Mouse (Mus musculus): ENCODE results near the gene Plcb4. TPM values are rescaled to one million over a fixed set of nuclear protein-coding genes. Genes with fewer than 3 reads are reported as not detected.

The Plcb4 gene
- polyA plus RNA-seq, 1 experiment from 2014 or later: 7.4 TPM

DNA sequence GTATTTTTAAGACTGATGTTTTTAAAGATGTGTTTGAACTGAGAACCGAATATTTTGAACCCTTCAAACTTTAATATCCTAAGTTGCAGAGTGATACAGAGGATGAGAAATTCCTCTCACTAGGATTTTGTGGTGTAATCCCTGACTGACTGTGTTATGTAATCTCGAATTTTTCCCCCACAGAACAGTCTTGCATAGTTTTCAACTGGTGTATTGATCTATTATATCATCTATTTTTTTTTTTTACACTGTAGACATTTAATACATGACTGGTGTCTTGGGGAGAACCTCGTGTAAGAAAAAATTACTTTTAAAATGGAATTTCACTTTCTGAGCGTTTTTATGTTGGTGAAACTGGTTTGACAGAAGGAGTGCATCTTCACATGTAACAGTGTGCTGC lies 2.0 kb downstream of the Plcb4 start:
- Histone ChIP-seq H3K4me1 (ENCODE audit: control insufficient read depth, insufficient read depth, low read length) (no peaks in the 10 kb centered on the region; the same call in 1 of the 2 replicates), H3K36me3 (ENCODE audit: control insufficient read depth, insufficient read depth, low read length) (no peaks in the 10 kb centered on the region), H3K27me3 (replicated peaks; ENCODE audit: control insufficient read depth, insufficient read depth, low read length) (no peaks in the 10 kb centered on the region), H3K9ac (ENCODE audit: low read depth, low read length) (no peak overlapping the region), H3K9me3 (ENCODE audit: control insufficient read depth, low read length) (no peaks in the 10 kb centered on the region), H3K4me2 (ENCODE audit: low read depth, low read length) (no peak overlapping the region), H3K4me3 (ENCODE audit: low read length) (no peak overlapping the region), H3K27ac (ENCODE audit: low read length) (no peak overlapping the region)
- 59% methylated on average over 4 of the region's 4 CpGs for WGBS
- ATAC-seq: no peak

DNA sequence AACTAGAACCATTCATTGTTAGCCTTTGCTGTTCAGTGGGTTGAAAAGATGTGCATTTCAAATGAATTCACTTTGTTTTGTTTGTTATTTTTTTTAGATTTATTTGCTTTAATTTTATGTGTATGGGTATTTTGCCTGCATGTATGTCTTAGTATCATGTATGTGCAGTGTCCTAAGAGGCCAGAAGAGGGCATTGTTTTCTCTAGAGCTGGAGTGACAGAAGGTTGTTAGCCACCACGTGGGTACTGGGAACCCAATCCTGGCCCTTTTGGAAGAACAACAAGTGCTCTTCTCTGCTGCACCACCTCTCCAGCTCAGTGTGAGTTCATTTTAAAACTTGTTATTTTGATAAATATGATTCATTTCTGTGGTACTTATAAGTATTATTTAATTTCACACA lies 5.0 kb downstream of the Plcb4 start:
- no peaks in the 10 kb centered on the region for H3K9me3 ChIP-seq (ENCODE audit: control insufficient read depth, low read length)
- no peak overlapping the region for H3K4me3 ChIP-seq (ENCODE audit: low read length)
- WGBS: 81% methylated on average over 1 of the region's 1 CpGs
- no peak for ATAC-seq
- no peak overlapping the region for H3K4me2 ChIP-seq (ENCODE audit: low read depth, low read length)
- H3K27me3 ChIP-seq (replicated peaks; ENCODE audit: control insufficient read depth, insufficient read depth, low read length): no peaks in the 10 kb centered on the region
- no peaks in the 10 kb centered on the region for H3K36me3 ChIP-seq (ENCODE audit: control insufficient read depth, insufficient read depth, low read length)
- no peaks in the 10 kb centered on the region; the same call in 1 of the 2 replicates for H3K4me1 ChIP-seq (ENCODE audit: control insufficient read depth, insufficient read depth, low read length)
- no peak overlapping the region for H3K27ac ChIP-seq (ENCODE audit: low read length)
- no peak overlapping the region for H3K9ac ChIP-seq (ENCODE audit: low read depth, low read length)

DNA sequence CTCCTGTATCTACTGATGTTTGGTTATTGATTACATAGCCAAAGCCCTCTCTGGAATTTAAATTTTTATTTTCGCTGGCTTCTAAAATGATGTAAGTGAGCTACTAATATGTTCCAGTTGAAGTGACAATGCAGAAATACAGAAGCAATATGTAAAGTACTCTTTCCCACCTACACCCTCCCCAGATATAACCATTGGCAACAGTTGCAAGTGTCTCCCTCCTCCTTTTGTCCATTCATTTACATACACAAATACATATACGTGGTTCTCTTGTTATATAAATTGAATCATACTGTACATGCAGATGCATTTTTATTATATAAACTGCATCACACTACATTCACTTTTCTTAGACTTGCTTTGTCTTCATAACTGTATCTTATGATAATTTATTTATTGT lies 8.7 kb downstream of the Plcb4 start:
- 84% methylated on average over 2 of the region's 2 CpGs for whole genome bisulfite sequencing
- H3K36me3 ChIP-seq (ENCODE audit: control insufficient read depth, insufficient read depth, low read length): no peaks in the 10 kb centered on the region

DNA sequence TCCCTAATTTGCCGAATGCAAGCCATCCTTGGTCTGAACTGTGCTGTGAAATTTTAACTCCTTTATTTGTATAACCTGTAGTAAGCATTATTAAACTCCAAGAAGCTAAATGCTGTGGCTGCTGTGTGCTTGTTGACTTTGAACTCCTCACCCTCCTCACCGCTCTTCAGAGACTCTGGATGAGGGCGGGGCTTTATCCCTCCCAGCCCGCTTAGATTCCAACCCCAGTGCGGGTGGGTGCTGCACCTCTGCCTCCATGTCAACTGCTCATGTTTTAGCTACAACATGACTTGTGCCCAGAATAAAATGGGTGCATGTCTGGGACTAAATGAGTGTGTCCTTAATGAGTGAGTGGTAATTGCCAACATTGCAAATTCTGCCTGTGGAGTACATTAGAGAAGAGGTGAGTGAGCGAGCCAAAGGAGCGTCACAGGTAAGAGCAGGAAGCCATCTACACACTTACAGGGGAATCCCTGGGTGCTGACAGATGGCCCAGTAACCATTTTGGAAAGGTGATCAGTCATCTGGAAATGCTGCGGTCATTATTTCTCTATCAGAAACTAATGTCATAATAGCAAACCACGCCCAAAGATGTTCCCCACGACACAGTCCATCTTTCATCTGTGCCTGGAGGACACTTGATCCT lies 13.8 kb downstream of the Plcb4 start:
- no peak overlapping the region for H3K9ac ChIP-seq (ENCODE audit: low read depth, low read length)
- WGBS: 73% methylated on average over 10 of the region's 10 CpGs
- no peaks in the 10 kb centered on the region for H3K9me3 ChIP-seq (ENCODE audit: control insufficient read depth, low read length)
- no peaks in the 10 kb centered on the region for H3K36me3 ChIP-seq (ENCODE audit: control insufficient read depth, insufficient read depth, low read length)
- H3K4me3 ChIP-seq (ENCODE audit: low read length): no peak overlapping the region
- no peaks in the 10 kb centered on the region for H3K27me3 ChIP-seq (replicated peaks; ENCODE audit: control insufficient read depth, insufficient read depth, low read length)
- ATAC-seq: no peak
- no peak overlapping the region for H3K4me2 ChIP-seq (ENCODE audit: low read depth, low read length)
- no peaks in the 10 kb centered on the region for H3K4me1 ChIP-seq (ENCODE audit: control insufficient read depth, insufficient read depth, low read length)
- H3K27ac ChIP-seq (ENCODE audit: low read length): no peak overlapping the region

More for the DNA sequence above, 8.7 kb downstream of the Plcb4 start:
- Histone ChIP-seq H3K27me3 (replicated peaks; ENCODE audit: control insufficient read depth, insufficient read depth, low read length) (no peaks in the 10 kb centered on the region), H3K4me2 (ENCODE audit: low read depth, low read length) (no peak overlapping the region), H3K27ac (ENCODE audit: low read length) (no peak overlapping the region), H3K9me3 (ENCODE audit: control insufficient read depth, low read length) (no peaks in the 10 kb centered on the region), H3K4me1 (ENCODE audit: control insufficient read depth, insufficient read depth, low read length) (no peaks in the 10 kb centered on the region), H3K9ac (ENCODE audit: low read depth, low read length) (no peak overlapping the region), H3K4me3 (ENCODE audit: low read length) (no peak overlapping the region)
- no peak for ATAC-seq

DNA sequence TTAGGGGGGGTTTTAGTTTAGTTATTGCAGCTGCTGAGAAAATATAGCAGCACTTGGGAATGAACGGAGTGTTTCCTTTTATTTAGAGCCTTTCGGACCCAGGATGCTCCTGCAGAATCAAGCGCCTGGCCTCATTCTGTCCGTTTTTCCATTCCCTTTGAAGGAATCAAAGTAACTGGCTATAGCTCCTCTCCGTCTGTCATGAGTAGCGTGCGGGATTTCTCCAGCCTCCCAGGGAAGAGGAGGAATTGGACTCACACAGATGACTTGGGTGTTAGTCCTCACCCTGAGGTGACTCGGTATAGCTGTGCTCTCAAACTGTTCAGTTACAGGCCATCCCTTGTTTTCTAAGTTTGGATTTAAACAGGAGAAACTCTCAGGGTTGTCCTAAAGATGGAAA lies 14.8 kb downstream of the Plcb4 start:
- Histone ChIP-seq H3K27ac (ENCODE audit: low read length) (no peak overlapping the region), H3K4me3 (ENCODE audit: low read length) (no peak overlapping the region), H3K9ac (ENCODE audit: low read depth, low read length) (no peak overlapping the region), H3K9me3 (ENCODE audit: control insufficient read depth, low read length) (no peaks in the 10 kb centered on the region), H3K36me3 (ENCODE audit: control insufficient read depth, insufficient read depth, low read length) (no peaks in the 10 kb centered on the region), H3K4me1 (ENCODE audit: control insufficient read depth, insufficient read depth, low read length) (no peaks in the 10 kb centered on the region), H3K4me2 (ENCODE audit: low read depth, low read length) (no peak overlapping the region), H3K27me3 (replicated peaks; ENCODE audit: control insufficient read depth, insufficient read depth, low read length) (no peaks in the 10 kb centered on the region)
- WGBS: 89% methylated on average over 8 of the region's 8 CpGs
- no peak for ATAC-seq

DNA sequence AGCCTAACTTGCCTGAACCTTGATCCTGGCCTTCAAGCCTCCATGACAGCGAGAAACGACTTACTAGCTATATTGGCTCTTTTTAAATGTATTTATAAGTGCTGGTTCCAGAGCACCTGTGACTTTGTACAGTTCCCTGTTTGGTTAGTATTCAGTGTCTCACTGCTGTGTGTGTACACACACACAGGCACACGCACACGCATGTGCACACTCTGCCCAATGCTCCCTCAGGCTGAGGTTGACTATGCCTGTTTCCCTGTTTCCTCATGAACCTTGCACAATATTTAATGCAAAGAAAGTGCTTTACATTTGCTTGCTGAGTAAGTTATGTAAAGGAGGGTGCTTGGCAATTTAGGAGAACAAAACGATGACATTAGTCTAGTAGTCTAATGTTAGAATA lies 16.5 kb downstream of the Plcb4 start:
- H3K36me3 ChIP-seq (ENCODE audit: control insufficient read depth, insufficient read depth, low read length): no peaks in the 10 kb centered on the region
- no peak overlapping the region for H3K9ac ChIP-seq (ENCODE audit: low read depth, low read length)
- no peaks in the 10 kb centered on the region for H3K27me3 ChIP-seq (replicated peaks; ENCODE audit: control insufficient read depth, insufficient read depth, low read length)
- no peak overlapping the region for H3K27ac ChIP-seq (ENCODE audit: low read length)
- H3K4me1 ChIP-seq (ENCODE audit: control insufficient read depth, insufficient read depth, low read length): no peaks in the 10 kb centered on the region
- H3K4me3 ChIP-seq (ENCODE audit: low read length): no peak overlapping the region
- H3K9me3 ChIP-seq (ENCODE audit: control insufficient read depth, low read length): no peaks in the 10 kb centered on the region
- WGBS: 82% methylated on average over 5 of the region's 5 CpGs
- H3K4me2 ChIP-seq (ENCODE audit: low read depth, low read length): no peak overlapping the region
- ATAC-seq: no peak

DNA sequence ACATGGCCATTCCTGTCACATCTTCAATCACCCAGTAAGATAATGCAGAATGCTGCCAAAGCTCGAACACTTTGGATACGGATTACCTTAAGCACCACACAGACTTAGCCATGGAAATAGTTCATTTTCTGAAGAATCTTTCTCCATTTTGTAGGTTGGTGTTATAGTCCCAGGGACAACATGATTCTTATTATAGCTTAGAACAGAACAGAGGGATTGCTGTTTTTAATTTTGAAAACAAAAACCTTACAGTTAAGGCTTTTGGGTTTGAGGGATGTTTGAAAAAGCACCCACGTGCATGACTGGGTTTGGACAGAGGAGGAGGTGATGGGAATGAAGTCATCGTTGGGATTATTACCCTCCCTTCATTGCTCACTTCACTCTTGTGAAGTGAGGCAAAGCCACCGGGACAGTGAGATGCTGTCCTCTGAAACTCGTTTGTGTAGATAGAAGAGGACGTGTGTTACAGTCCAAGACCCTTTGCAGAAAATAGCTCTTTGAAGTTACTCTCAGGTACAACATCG lies 18.2 kb downstream of the Plcb4 start:
- H3K27ac ChIP-seq (ENCODE audit: low read length): no peak overlapping the region
- WGBS: 78% methylated on average over 8 of the region's 8 CpGs
- no peaks in the 10 kb centered on the region for H3K27me3 ChIP-seq (replicated peaks; ENCODE audit: control insufficient read depth, insufficient read depth, low read length)
- no peak overlapping the region for H3K4me2 ChIP-seq (ENCODE audit: low read depth, low read length)
- ATAC-seq: no peak
- no peaks in the 10 kb centered on the region for H3K36me3 ChIP-seq (ENCODE audit: control insufficient read depth, insufficient read depth, low read length)
- no peak overlapping the region for H3K4me3 ChIP-seq (ENCODE audit: low read length)
- H3K9me3 ChIP-seq (ENCODE audit: control insufficient read depth, low read length): no peaks in the 10 kb centered on the region
- H3K4me1 ChIP-seq (ENCODE audit: control insufficient read depth, insufficient read depth, low read length): no peaks in the 10 kb centered on the region
- no peak overlapping the region for H3K9ac ChIP-seq (ENCODE audit: low read depth, low read length)

DNA sequence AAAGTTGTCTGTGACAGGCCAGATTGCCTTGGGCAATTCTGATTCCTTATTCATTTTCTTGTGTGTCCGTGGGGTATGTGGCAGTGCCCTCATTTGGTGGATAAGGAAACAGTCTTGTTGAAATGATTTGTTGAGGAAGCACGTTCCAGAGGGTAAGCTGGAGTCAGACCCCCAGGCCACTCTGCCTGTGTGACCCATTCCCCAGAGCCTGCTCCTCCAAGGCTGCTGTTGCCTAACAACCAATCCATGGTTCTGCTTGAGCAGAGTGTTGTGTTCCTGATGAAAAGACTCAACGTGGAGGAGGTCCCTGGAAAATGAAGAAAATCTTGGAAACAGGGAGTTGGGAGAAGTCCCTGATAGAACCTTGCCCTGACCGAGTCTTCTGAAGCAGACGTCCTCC lies 18.8 kb downstream of the Plcb4 start:
- H3K27ac ChIP-seq (ENCODE audit: low read length): no peak overlapping the region
- no peak for ATAC-seq

DNA sequence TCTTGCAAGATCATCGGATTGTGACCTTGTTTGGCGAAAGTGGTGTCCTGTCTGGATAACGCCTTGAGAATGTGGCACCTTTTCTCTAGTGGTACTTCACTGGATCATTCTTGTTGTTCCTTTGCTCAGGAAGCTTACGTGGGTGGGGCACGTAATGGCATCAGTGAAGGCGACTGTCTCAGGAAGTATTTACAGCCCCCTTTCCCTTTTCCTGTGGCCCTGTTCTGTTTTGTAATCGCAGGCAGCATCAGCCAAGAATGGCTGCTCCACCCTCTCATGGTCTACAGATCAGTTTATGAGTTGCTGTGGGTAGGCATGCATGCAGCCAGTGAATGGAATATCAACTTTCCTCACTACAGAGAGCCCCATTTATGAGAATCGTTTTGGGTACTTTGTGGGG lies 21.2 kb downstream of the Plcb4 start:
- no peaks in the 10 kb centered on the region for H3K4me1 ChIP-seq (ENCODE audit: control insufficient read depth, insufficient read depth, low read length)
- no peaks in the 10 kb centered on the region for H3K36me3 ChIP-seq (ENCODE audit: control insufficient read depth, insufficient read depth, low read length)
- H3K4me3 ChIP-seq (ENCODE audit: low read length): no peak overlapping the region
- H3K27ac ChIP-seq (ENCODE audit: low read length): no peak overlapping the region
- no peak overlapping the region for H3K4me2 ChIP-seq (ENCODE audit: low read depth, low read length)
- no peak for ATAC-seq
- no peaks in the 10 kb centered on the region for H3K27me3 ChIP-seq (replicated peaks; ENCODE audit: control insufficient read depth, insufficient read depth, low read length)
- H3K9me3 ChIP-seq (ENCODE audit: control insufficient read depth, low read length): no peaks in the 10 kb centered on the region
- 79% methylated on average over 8 of the region's 8 CpGs for whole genome bisulfite sequencing
- H3K9ac ChIP-seq (ENCODE audit: low read depth, low read length): no peak overlapping the region

More for the DNA sequence above, 18.8 kb downstream of the Plcb4 start:
- no peak overlapping the region for H3K9ac ChIP-seq (ENCODE audit: low read depth, low read length)
- H3K36me3 ChIP-seq (ENCODE audit: control insufficient read depth, insufficient read depth, low read length): no peaks in the 10 kb centered on the region
- H3K4me1 ChIP-seq (ENCODE audit: control insufficient read depth, insufficient read depth, low read length): no peaks in the 10 kb centered on the region
- H3K9me3 ChIP-seq (ENCODE audit: control insufficient read depth, low read length): no peaks in the 10 kb centered on the region
- H3K4me3 ChIP-seq (ENCODE audit: low read length): no peak overlapping the region
- H3K27me3 ChIP-seq (replicated peaks; ENCODE audit: control insufficient read depth, insufficient read depth, low read length): no peaks in the 10 kb centered on the region
- H3K4me2 ChIP-seq (ENCODE audit: low read depth, low read length): no peak overlapping the region
- 77% methylated on average over 5 of the region's 5 CpGs for whole genome bisulfite sequencing
